Mouse (Mus musculus): ENCODE data around the gene Carmil3. TPM values are rescaled to one million over a fixed set of nuclear protein-coding genes. Genes with fewer than 3 reads are reported as not detected.

Gene Carmil3
- total and polyA plus RNA-seq, 3 experiments: 1.9 to 6.0 (median 2.3) TPM

- Histone ChIP-seq H3K27me3 (replicated peaks) (peaks cover 24% of the 10 kb centered on the region), H3K79me2 (replicated peaks; ENCODE audit: control insufficient read depth, extremely low read depth, insufficient read depth, poor library complexity, severe bottlenecking) (no peaks in the 10 kb centered on the region), H3K9ac (ENCODE audit: insufficient read depth, low read depth) (no peak overlapping the region), H3K36me3 (replicated peaks in 1 of 2; ENCODE audit: control insufficient read depth in 1 of 2, insufficient read depth in 1 of 2, low read length in 1 of 2) (no peaks in the 10 kb centered on the region), H3K4me1 (ENCODE audit: control insufficient read depth in 1 of 2, insufficient read depth in 2 of 2) (peaks cover 0 to 13% of the 10 kb centered on the region in 2 experiments; a peak in 2 of 4 replicates), H3K4me2 (ENCODE audit: insufficient read depth, low read depth, poor library complexity, severe bottlenecking) (no peak overlapping the region), H3K9me3 (replicated peaks; ENCODE audit: low read length) (no peaks in the 10 kb centered on the region), H3K27ac (ENCODE audit: insufficient read depth, low read depth) (no peak overlapping the region), H3K4me3 (replicated peaks in 1 of 3; ENCODE audit: low read depth in 2 of 3, low read length in 2 of 3, poor library complexity in 1 of 3) (no peak overlapping the region)
- in situ Hi-C loops (cut with MboI; ENCODE audit: low pct_ligation_motif_present, low pct_unique_long_range_greater_than_20kb, low sequenced_read_pairs): no loop called here
- dilution Hi-C loops (cut with MboI; ENCODE audit: extremely low pct_ligation_motif_present, extremely low pct_unique_long_range_greater_than_20kb, low sequenced_read_pairs): no loop called here
- DNase-seq (ENCODE audit: extremely low read depth): no peak
- TF ChIP-seq NELFE (IDR thresholded peaks at IDR 0.05; ENCODE audit: low read depth, low read length) (no peak), MEF2A (IDR thresholded peaks at IDR 0.05; ENCODE audit: borderline replicate concordance, low read depth, low read length) (no peak)
These were observed 24.0 kb upstream of the Carmil3 start for GRCm38 (mm10) chr14:55466481-55466880.

- H3K9ac ChIP-seq (ENCODE audit: insufficient read depth, low read depth): no peak overlapping the region
- no peak overlapping the region for H3K4me2 ChIP-seq (ENCODE audit: insufficient read depth, low read depth, poor library complexity, severe bottlenecking)
- in situ Hi-C loops (cut with MboI; ENCODE audit: low pct_ligation_motif_present, low pct_unique_long_range_greater_than_20kb, low sequenced_read_pairs): no loop called here
- no peak overlapping the region for H3K4me3 ChIP-seq (replicated peaks in 1 of 3; ENCODE audit: low read depth in 2 of 3, low read length in 2 of 3, poor library complexity in 1 of 3)
- no peak for TF ChIP-seq TCF12 (IDR thresholded peaks at IDR 0.05; ENCODE audit: low read depth, low read length)
- TF ChIP-seq E2F4 (IDR thresholded peaks at IDR 0.05; ENCODE audit: insufficient replicate concordance, low read depth, low read length): no peak
- no peak for TF ChIP-seq TBP (conservative IDR thresholded peaks at IDR 0.05; ENCODE audit: low read depth, low read length)
- no peak for TF ChIP-seq POLR2AphosphoS2 (IDR thresholded peaks at IDR 0.05; ENCODE audit: low read depth, low read length)
- TF ChIP-seq SMC3 (IDR thresholded peaks at IDR 0.05; ENCODE audit: low read depth, low read length): no peak
- TF ChIP-seq MYC (IDR thresholded peaks at IDR 0.05; ENCODE audit: low read depth, low read length): no peak
- no peak for TF ChIP-seq IRF4 (IDR thresholded peaks at IDR 0.05; ENCODE audit: low read depth, low read length)
- TF ChIP-seq KAT2A (IDR thresholded peaks at IDR 0.05; ENCODE audit: insufficient replicate concordance, low read length): no peak
- TF ChIP-seq ZKSCAN1 (IDR thresholded peaks at IDR 0.05; ENCODE audit: borderline replicate concordance, low read depth, low read length): no peak
- no peak for TF ChIP-seq CHD1 (IDR thresholded peaks at IDR 0.05; ENCODE audit: low read depth, low read length)
- no peak for TF ChIP-seq EP300 (IDR thresholded peaks at IDR 0.05; ENCODE audit: low read length)
- TF ChIP-seq PAX5 (IDR thresholded peaks at IDR 0.05; ENCODE audit: low read length): no peak
- TF ChIP-seq SIN3A (IDR thresholded peaks at IDR 0.05; ENCODE audit: low read length): no peak
- H3K27me3 ChIP-seq (replicated peaks): peaks cover 28% of the 10 kb centered on the region
- no peak for DNase-seq (ENCODE audit: extremely low read depth)
- H3K9me3 ChIP-seq (replicated peaks; ENCODE audit: low read length): no peaks in the 10 kb centered on the region
- H3K79me2 ChIP-seq (replicated peaks; ENCODE audit: control insufficient read depth, extremely low read depth, insufficient read depth, poor library complexity, severe bottlenecking): no peaks in the 10 kb centered on the region
- H3K36me3 ChIP-seq (replicated peaks in 1 of 2; ENCODE audit: control insufficient read depth in 1 of 2, insufficient read depth in 1 of 2, low read length in 1 of 2): no peaks in the 10 kb centered on the region
- no peak overlapping the region for H3K27ac ChIP-seq (ENCODE audit: insufficient read depth, low read depth)
- peaks cover 0 to 13% of the 10 kb centered on the region in 2 experiments; a peak in 2 of 4 replicates for H3K4me1 ChIP-seq (ENCODE audit: control insufficient read depth in 1 of 2, insufficient read depth in 2 of 2)
- dilution Hi-C loops (cut with MboI; ENCODE audit: extremely low pct_ligation_motif_present, extremely low pct_unique_long_range_greater_than_20kb, low sequenced_read_pairs): no loop called here
These were observed 23.3 kb upstream of the Carmil3 start for GRCm38 (mm10) chr14:55467108-55467507.

Data from CH12.LX (cell line).